Mouse (Mus musculus) neural tube, embryonic 14.5 days (tissue): ENCODE results near the gene Mpv17l. TPM values are rescaled to one million over a fixed set of nuclear protein-coding genes. Genes with fewer than 3 reads are reported as not detected.
"Not testable (repeated sequence)": the region's sequence is repeated elsewhere in the genome, so short reads cannot be mapped to it uniquely, and the experiment has no call there.

Experiments
- ATAC-seq: fragments of 200-750 bp; cut with Nextera tagmentation; 2 replicates; pipeline ENCODE4 v1.8.0; 2017; ENCODE audit warnings: low read depth, mild to moderate bottlenecking, moderate TSS enrichment, moderate library complexity
- H3K27ac ChIP-seq: fragments of 300-500 bp; sonication (generic); 2 replicates; pipeline ENCODE4 v1.5.1; 2014; ENCODE audit warnings: low read depth, mild to moderate bottlenecking, control low read depth, low read length, moderate library complexity, mixed read lengths
- H3K27me3 ChIP-seq: fragments of 300-500 bp; sonication (generic); 2 replicates; pipeline ENCODE4 v1.6.1; 2014; ENCODE audit warnings: low read length; ENCODE audit not compliant: control insufficient read depth, insufficient read depth
- H3K36me3 ChIP-seq: fragments of 300-500 bp; sonication (generic); 2 replicates; pipeline ENCODE4 v1.6.1; 2014; ENCODE audit warnings: low read length, mixed read lengths; ENCODE audit not compliant: control insufficient read depth, insufficient read depth
- H3K4me1 ChIP-seq: fragments of 300-500 bp; sonication (generic); 2 replicates; pipeline ENCODE4 v1.6.1; 2014; ENCODE audit warnings: low read length; ENCODE audit not compliant: control insufficient read depth, insufficient read depth
- H3K4me2 ChIP-seq: fragments of 300-500 bp; sonication (generic); 2 replicates; pipeline ENCODE4 v1.6.1; 2014; ENCODE audit warnings: mild to moderate bottlenecking, low read depth, low read length, control low read depth
- H3K4me3 ChIP-seq: fragments of 300-500 bp; sonication (generic); 2 replicates; pipeline ENCODE4 v1.5.1; 2014; ENCODE audit warnings: low read depth, low read length, control low read depth, mixed read lengths
- H3K9ac ChIP-seq: fragments of 300-500 bp; sonication (generic); replicated peaks from 2 replicates; pipeline ENCODE4 v1.6.1; 2014; ENCODE audit warnings: low read depth, mild to moderate bottlenecking, control low read depth, low read length, mixed read lengths
- H3K9me3 ChIP-seq: fragments of 300-500 bp; sonication (generic); 2 replicates; pipeline ENCODE4 v1.6.1; 2016; ENCODE audit warnings: low read length; ENCODE audit not compliant: control insufficient read depth
- WGBS: fragments of 180-500 bp; shearing (Covaris S2); extraction: QIAGEN DNeasy Blood & Tissue Kit; methylation state at CpG from one replicate; pipeline ENCODE4 v1.1.7; 2014; 5-methylcytosine and 5-hydroxymethylcytosine counted together
- polyA plus RNA-seq: library from polyadenylated mRNA; unstranded; fragments of >200 nt; fragmentation: Nextera tagmentation; extraction: Ambion mirVana; gene quantifications from 2 replicates; pipeline ENCODE4 v1.2.1, GENCODE M21; 2014

Gene Mpv17l
- polyA plus RNA-seq, 1 experiment from 2014 or later, result 52.7 TPM

DNA sequence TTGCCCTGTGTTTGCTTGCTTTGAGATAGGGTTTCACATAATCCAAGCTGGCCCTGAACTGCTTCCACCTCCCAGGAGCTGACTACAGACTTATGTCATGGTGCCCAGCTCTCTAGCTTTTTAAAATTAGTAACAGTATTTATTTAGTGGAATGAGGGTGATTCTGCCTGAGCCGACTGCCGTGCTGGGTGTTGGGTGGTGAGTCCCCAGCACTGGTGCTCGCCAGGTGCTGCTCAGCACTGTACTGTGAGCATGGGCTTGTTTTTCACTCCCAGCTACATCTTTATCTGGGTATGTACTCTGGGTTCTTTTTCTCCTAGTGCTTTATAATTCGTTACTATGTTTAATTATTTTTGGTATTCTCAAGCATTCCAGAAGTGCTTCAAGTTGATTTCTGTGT, 42.2 kb downstream of the Mpv17l start:
- Histone ChIP-seq H3K4me1 (no peaks in the 10 kb centered on the region), H3K4me2 (no peak overlapping the region), H3K4me3 (no peak overlapping the region), H3K9ac (no peak overlapping the region), H3K36me3 (no peaks in the 10 kb centered on the region), H3K27ac (no peak overlapping the region), H3K9me3 (no peaks in the 10 kb centered on the region), H3K27me3 (0 out of 2 replicates have a peak, but pooled peaks cover 3% of the 10 kb centered on the region)
- no peak for ATAC-seq
- 88% methylated on average over 4 of the region's 4 CpGs for WGBS

DNA sequence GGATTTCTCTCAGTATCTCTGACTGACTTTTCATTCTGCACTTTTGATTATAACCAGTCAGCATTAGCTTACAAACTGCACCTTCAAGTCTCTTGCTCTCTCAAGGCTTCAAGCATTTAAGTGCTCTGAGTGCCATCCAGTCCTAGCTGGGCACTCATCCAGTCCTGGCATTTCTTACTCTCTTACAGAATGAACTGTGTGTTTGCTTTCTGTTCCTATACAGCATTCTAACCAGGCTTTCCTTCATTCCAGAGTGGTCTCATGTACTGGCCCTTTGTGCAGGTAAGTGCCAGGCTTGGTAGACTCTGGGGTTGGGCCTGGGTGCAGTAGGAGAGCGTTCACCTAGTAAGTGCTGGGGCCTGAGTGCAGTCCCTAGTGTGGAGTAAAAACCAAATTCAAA, 43.3 kb downstream of the Mpv17l start:
- ATAC-seq, result no peak
- H3K9me3 ChIP-seq, result no peaks in the 10 kb centered on the region
- no peaks in the 10 kb centered on the region for H3K4me1 ChIP-seq
- H3K4me2 ChIP-seq, result no peak overlapping the region
- H3K36me3 ChIP-seq, result no peaks in the 10 kb centered on the region
- WGBS, result 85% methylated on average over 1 of the region's 1 CpGs
- H3K27ac ChIP-seq, result no peak overlapping the region
- H3K27me3 ChIP-seq, result 0 out of 2 replicates have a peak, but pooled peaks cover under 1% of the 10 kb centered on the region
- no peak overlapping the region for H3K9ac ChIP-seq
- no peak overlapping the region for H3K4me3 ChIP-seq

DNA sequence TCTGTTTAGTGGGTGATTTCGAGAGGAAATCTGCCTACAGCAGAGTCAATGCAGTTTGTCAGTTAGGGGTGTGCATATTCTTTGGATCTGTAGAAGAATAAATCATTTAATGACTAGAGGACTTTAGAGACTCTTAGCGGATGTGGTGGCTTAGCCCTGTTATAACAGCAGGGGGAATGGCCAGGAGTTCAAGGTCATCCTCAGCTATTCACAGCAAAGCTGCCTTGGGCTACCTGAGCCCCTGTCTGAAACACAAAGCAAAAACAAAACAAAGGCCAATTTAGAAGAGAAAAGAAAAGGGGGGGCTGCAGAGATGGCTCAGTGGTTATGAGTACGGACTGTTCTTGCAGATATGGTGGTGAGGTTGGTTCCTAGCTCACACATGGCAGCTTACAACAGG, 48.3 kb downstream of the Mpv17l start:
- no peak overlapping the region for H3K27ac ChIP-seq
- H3K9ac ChIP-seq, result no peak overlapping the region
- no peaks in the 10 kb centered on the region for H3K9me3 ChIP-seq
- WGBS, result 78% methylated on average over 3 of the region's 3 CpGs
- no peaks in the 10 kb centered on the region for H3K27me3 ChIP-seq
- ATAC-seq, result no peak
- no peak overlapping the region for H3K4me2 ChIP-seq
- H3K36me3 ChIP-seq, result no peaks in the 10 kb centered on the region
- H3K4me3 ChIP-seq, result no peak overlapping the region
- H3K4me1 ChIP-seq, result no peaks in the 10 kb centered on the region

DNA sequence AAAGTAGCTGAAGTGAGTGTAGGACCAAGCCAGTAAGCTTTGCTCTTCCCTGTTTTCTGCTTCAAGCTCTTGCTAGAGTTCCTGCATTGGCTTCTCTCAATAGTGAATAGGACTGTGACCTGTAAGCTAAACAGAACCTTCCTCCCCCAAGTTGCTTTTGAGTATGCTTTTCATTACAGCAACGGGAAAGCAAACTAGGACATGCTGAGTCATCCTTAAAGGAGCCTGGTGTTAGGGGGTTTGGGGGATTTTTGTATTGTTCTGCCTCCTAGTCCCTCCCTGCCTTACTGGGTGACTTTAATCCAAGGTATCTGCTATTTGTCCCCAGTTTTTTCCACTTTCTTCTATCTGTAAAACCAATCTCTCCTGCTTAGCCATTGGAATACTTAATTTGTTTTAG, 59.1 kb downstream of the Mpv17l start:
- no peak for ATAC-seq
- H3K4me3 ChIP-seq, result no peak overlapping the region
- H3K4me1 ChIP-seq, result no peaks in the 10 kb centered on the region
- H3K9ac ChIP-seq, result no peak overlapping the region
- H3K9me3 ChIP-seq, result no peaks in the 10 kb centered on the region
- H3K27ac ChIP-seq, result no peak overlapping the region
- no peak overlapping the region for H3K4me2 ChIP-seq
- H3K36me3 ChIP-seq, result no peaks in the 10 kb centered on the region
- 33% methylated on average over 1 of the region's 1 CpGs for WGBS
- H3K27me3 ChIP-seq, result no peaks in the 10 kb centered on the region

DNA sequence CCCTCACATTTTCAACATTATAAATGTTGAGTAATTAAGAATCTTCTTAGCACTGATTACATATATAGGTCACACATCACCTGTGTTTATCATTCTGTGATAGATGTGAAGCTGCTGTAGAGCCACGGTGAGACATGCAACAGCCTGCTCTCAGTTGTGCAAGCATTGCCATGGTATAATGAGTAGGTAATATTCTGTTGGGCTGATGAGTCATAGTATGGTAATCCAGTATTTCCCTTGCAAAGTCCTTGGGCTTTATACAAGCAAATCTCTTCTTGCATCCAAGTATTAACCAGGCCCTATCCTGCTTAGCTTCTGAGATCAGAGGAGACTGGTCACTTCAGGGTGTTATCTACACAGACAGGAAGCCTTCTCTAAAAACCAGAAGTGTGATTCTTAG, 66.1 kb downstream of the Mpv17l start:
- Histone ChIP-seq H3K36me3 (no peaks in the 10 kb centered on the region), H3K27me3 (no peaks in the 10 kb centered on the region), H3K4me1 (no peaks in the 10 kb centered on the region), H3K4me2 (no peak overlapping the region), H3K4me3 (no peak overlapping the region), H3K9me3 (no peaks in the 10 kb centered on the region), H3K9ac (no peak overlapping the region), H3K27ac (no peak overlapping the region)
- WGBS, result 88% methylated on average over 1 of the region's 1 CpGs
- no peak for ATAC-seq

DNA sequence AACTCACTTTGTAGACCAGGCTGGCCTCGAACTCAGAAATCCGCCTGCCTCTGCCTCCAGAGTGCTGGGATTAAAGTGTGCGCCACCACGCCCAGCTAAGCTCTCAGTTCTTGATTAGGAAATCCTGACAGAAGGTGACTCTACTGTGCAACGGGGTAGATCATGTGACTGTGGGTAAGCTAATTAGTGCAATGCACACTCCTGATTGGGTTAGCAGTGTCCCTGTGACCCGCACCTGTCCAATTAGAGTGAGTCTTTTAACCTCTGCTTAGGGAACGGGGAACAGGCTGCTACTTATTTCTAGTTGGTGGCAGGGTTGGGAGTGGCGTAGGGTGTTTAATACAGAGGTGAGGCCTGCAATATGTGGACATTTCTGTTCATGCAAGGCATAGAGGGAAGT, 69.1 kb downstream of the Mpv17l start:
- Histone ChIP-seq H3K9ac (no peak overlapping the region), H3K27ac (no peak overlapping the region), H3K4me2 (no peak overlapping the region), H3K36me3 (no peaks in the 10 kb centered on the region), H3K4me3 (no peak overlapping the region), H3K9me3 (no peaks in the 10 kb centered on the region), H3K4me1 (no peaks in the 10 kb centered on the region), H3K27me3 (no peaks in the 10 kb centered on the region)
- no peak for ATAC-seq
- WGBS, result 94% methylated on average over 7 of the region's 8 CpGs

DNA sequence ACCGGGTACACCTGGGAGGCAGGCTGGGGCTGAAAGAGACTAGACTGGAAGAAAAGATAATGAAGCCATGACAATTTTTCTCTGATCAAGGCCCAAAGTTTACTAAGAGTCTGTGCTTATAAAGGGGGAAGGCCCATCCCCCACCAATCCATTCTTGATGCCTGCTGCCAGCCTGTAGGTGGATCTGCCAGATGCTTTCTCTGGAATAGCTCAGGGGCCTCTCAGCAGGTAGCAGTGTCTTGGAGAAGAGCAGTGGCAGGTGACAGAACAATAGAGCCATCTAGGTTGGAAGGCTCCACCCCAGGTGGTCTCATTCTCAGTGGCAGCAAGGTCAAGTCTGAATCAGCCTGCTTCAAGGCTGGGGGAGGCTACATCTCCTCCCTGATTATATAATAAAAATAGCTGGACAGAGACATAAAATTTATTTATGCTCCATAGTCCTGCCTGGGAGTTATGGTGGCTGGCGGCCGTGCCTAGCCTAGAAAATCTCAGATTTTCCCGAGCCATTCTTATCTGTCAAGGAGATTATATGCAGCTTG, 73.5 kb downstream of the Mpv17l start:
- not testable (repeated sequence) for H3K36me3 ChIP-seq, H3K27ac ChIP-seq, H3K9me3 ChIP-seq, H3K27me3 ChIP-seq, H3K4me2 ChIP-seq, ATAC-seq, H3K4me1 ChIP-seq, H3K9ac ChIP-seq, H3K4me3 ChIP-seq
- WGBS, result 66% methylated on average over 4 of the region's 4 CpGs

DNA sequence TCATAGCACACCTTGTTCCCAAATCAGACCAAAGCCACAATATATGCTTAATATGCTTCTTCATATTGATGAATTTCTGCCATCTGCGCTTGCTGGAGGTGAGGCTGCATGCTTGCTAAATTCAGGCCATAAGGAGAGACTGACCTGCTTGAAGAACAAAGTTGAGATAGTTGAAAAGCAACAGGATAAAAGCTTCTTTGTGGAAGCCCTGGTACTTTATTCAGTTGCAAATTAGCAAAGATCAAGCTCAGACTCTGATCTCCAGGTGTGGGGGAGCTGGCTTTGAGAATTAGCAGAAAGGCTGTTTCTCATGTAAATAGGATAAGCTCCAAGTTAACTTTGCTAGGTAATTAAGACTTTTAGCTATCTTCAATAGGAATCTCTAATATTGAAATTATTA, 74.1 kb downstream of the Mpv17l start:
- not testable (repeated sequence) for H3K27ac ChIP-seq, ATAC-seq, H3K4me2 ChIP-seq, H3K36me3 ChIP-seq, H3K4me3 ChIP-seq, H3K9ac ChIP-seq, H3K27me3 ChIP-seq, H3K4me1 ChIP-seq, H3K9me3 ChIP-seq
- WGBS, result 60% methylated on average over 1 of the region's 1 CpGs

DNA sequence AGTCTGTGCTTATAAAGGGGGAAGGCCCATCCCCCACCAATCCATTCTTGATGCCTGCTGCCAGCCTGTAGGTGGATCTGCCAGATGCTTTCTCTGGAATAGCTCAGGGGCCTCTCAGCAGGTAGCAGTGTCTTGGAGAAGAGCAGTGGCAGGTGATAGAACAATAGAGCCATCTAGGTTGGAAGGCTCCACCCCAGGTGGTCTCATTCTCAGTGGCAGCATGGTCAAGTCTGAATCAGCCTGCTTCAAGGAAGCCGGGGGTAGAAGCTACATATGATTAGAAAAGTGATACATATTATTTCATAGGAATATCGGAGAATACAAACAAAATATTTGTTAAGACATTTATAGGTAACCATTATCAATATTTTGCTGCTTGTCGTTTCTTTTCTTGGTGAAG, 78.8 kb downstream of the Mpv17l start:
- not testable (repeated sequence) for H3K27ac ChIP-seq, H3K36me3 ChIP-seq, H3K9me3 ChIP-seq, H3K4me1 ChIP-seq, H3K27me3 ChIP-seq, H3K4me2 ChIP-seq, ATAC-seq, H3K9ac ChIP-seq, H3K4me3 ChIP-seq
- 80% methylated on average over 3 of the region's 3 CpGs for WGBS

DNA sequence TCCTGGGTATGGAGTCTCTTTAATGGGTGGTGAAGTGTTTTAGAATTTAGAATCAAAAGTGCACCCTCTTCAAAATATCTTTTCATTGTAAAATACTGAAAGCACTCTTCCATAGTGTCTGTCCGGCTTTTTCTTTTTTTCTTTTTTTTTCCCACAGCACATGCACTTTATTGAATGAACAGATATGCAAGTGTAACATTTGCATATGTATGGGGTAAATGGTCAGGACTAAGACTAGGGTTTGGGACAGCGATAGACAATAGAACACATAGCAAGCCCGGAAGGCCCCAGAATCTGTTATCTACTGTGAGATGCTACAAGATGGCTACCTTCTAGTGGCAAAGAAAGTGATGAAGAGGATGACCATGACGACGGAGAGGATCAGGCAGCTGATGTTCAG, 80.2 kb downstream of the Mpv17l start:
- no peak for ATAC-seq
- no peaks in the 10 kb centered on the region for H3K36me3 ChIP-seq
- no peak overlapping the region for H3K27ac ChIP-seq
- H3K4me1 ChIP-seq, result no peaks in the 10 kb centered on the region
- 85% methylated on average over 5 of the region's 5 CpGs for WGBS
- no peak overlapping the region for H3K4me2 ChIP-seq
- H3K9me3 ChIP-seq, result no peaks in the 10 kb centered on the region
- no peak overlapping the region for H3K9ac ChIP-seq
- no peak overlapping the region for H3K4me3 ChIP-seq
- no peaks in the 10 kb centered on the region for H3K27me3 ChIP-seq
